Mouse (Mus musculus) intestine, postnatal 0 days (tissue): ENCODE results near the gene Slc52a3. TPM values are rescaled to one million over a fixed set of nuclear protein-coding genes. Genes with fewer than 3 reads are reported as not detected.
A peak's percentile ranks its signal among the peaks of the same experiment; 100 is the strongest.

ENCODE experiments used
- ATAC-seq: fragments of 200-750 bp; cut with Nextera tagmentation; 2 replicates; pipeline ENCODE4 v1.8.0; 2017; ENCODE audit warnings: mild to moderate bottlenecking, moderate TSS enrichment, moderate library complexity
- H3K27ac ChIP-seq: fragments of 300-500 bp; sonication (generic); 2 replicates; pipeline ENCODE4 v1.5.1; 2014; ENCODE audit warnings: mild to moderate bottlenecking, low read depth, low read length, moderate library complexity
- H3K27me3 ChIP-seq: fragments of 300-500 bp; sonication (generic); replicated peaks from 2 replicates; pipeline ENCODE4 v1.6.1; 2014; ENCODE audit warnings: low read length, mixed read lengths; ENCODE audit not compliant: control insufficient read depth, insufficient read depth
- H3K36me3 ChIP-seq: fragments of 300-500 bp; sonication (generic); 2 replicates; pipeline ENCODE4 v1.6.1; 2014; ENCODE audit warnings: mild to moderate bottlenecking, moderate library complexity; ENCODE audit not compliant: control insufficient read depth, insufficient read depth
- H3K4me1 ChIP-seq: fragments of 300-500 bp; sonication (generic); replicated peaks from 2 replicates; pipeline ENCODE4 v1.6.1; 2014; ENCODE audit warnings: antibody characterized with exemption, low read length, mixed read lengths; ENCODE audit not compliant: control insufficient read depth, insufficient read depth
- H3K4me2 ChIP-seq: fragments of 300-500 bp; sonication (generic); replicated peaks from 2 replicates; pipeline ENCODE4 v1.6.1; 2014; ENCODE audit warnings: low read depth, mild to moderate bottlenecking, moderate library complexity
- H3K4me3 ChIP-seq: fragments of 300-500 bp; sonication (generic); 2 replicates; pipeline ENCODE4 v1.5.1; 2014; ENCODE audit warnings: low read depth, low read length
- H3K9ac ChIP-seq: fragments of 300-500 bp; sonication (generic); 2 replicates; pipeline ENCODE4 v1.6.1; 2014; ENCODE audit warnings: mild to moderate bottlenecking, low read depth, low read length
- H3K9me3 ChIP-seq: fragments of 300-500 bp; sonication (generic); 2 replicates; pipeline ENCODE4 v1.6.1; 2016; ENCODE audit warnings: mixed run types; ENCODE audit not compliant: control insufficient read depth
- CTCF ChIP-seq: sonication (generic); IDR thresholded peaks from 2 replicates; pipeline ENCODE4 v1.5.1; 2016; ENCODE audit warnings: low read depth, mild to moderate bottlenecking, control low read depth, antibody characterized with exemption, moderate library complexity
- WGBS: fragments of 180-500 bp; shearing (Covaris S2); extraction: QIAGEN DNeasy Blood & Tissue Kit; methylation state at CpG from one replicate; pipeline ENCODE4 v1.1.7; 2014; 5-methylcytosine and 5-hydroxymethylcytosine counted together
- polyA plus RNA-seq: library from polyadenylated mRNA; unstranded; fragments of >200 nt; fragmentation: Nextera tagmentation; extraction: Ambion mirVana; gene quantifications from 2 replicates; pipeline ENCODE4 v1.2.1, GENCODE M21; 2015

Slc52a3 gene
- polyA plus RNA-seq, 1 experiment from 2014 or later = 15.7 TPM

- Histone ChIP-seq H3K36me3 (peaks cover 30% of the 10 kb centered on the region; the same call in 1 of the 2 replicates), H3K4me1 (peaks cover 3% of the 10 kb centered on the region; the same call in 1 of the 2 replicates), H3K27ac (no peak overlapping the region), H3K27me3 (no peaks in the 10 kb centered on the region), H3K4me3 (no peak overlapping the region), H3K4me2 (no peak overlapping the region), H3K9ac (no peak overlapping the region), H3K9me3 (no peaks in the 10 kb centered on the region)
- no peak for ATAC-seq
- no peak for TF ChIP-seq CTCF
- WGBS = 68% methylated on average over 2 of the region's 2 CpGs
Observed at GRCm38 (mm10) chr2:151967792-151968191, 28.5 kb upstream of the Slc52a3 start.

DNA sequence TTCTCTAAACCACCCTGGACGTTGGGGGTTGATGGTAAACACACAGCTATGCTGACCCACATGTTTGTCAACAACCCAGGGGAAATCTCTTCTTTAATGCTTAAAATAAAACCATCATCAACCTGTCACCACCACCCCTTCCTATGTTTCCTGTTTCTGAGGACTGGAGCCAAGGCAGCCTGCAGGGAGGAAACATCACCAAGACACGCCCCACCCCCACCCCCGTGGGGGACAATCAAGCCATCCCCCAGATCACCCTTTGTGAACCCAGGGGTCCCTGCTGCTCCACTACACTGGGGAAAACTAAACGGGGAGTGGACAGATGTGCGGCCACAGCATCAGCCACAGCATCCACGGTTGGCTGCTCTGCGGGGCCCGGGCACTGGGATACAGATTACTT, 27.9 kb upstream of the Slc52a3 start:
- no peak for ATAC-seq
- Histone ChIP-seq H3K4me3 (no peak overlapping the region), H3K4me2 (no peak overlapping the region), H3K36me3 (peaks cover 30% of the 10 kb centered on the region; the same call in 1 of the 2 replicates), H3K9me3 (no peaks in the 10 kb centered on the region), H3K9ac (no peak overlapping the region), H3K4me1 (peaks cover 4% of the 10 kb centered on the region), H3K27ac (no peak overlapping the region), H3K27me3 (no peaks in the 10 kb centered on the region)
- 85% methylated on average over 8 of the region's 8 CpGs for WGBS
- TF ChIP-seq CTCF = no peak

DNA sequence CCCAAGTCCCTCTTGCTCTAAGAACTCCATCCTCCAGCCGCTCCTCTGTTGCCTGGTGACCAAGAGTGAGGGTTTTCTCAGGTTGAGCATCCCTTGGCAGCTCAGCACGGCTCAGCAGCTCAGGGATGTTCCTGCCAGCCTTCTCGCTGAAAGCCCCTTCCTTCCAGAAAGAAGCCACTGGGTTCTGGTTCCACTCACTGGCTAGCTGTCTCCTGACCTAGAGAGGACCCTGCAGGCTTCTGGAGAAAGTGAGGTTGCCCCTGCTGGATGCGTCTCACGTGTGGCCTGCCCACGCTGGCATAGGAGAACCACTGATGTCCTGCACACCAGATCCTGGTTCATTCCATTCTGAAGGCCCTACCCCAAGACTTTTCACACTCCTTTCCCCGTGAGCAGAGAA, 27.3 kb upstream of the Slc52a3 start:
- Histone ChIP-seq H3K9me3 (no peaks in the 10 kb centered on the region), H3K27ac (no peak overlapping the region), H3K4me1 (peaks cover 8% of the 10 kb centered on the region), H3K36me3 (peaks cover 30% of the 10 kb centered on the region; the same call in 1 of the 2 replicates), H3K9ac (no peak overlapping the region), H3K4me2 (no peak overlapping the region), H3K4me3 (no peak overlapping the region), H3K27me3 (no peaks in the 10 kb centered on the region)
- no peak for ATAC-seq
- WGBS = 92% methylated on average over 7 of the region's 7 CpGs
- no peak for TF ChIP-seq CTCF

DNA sequence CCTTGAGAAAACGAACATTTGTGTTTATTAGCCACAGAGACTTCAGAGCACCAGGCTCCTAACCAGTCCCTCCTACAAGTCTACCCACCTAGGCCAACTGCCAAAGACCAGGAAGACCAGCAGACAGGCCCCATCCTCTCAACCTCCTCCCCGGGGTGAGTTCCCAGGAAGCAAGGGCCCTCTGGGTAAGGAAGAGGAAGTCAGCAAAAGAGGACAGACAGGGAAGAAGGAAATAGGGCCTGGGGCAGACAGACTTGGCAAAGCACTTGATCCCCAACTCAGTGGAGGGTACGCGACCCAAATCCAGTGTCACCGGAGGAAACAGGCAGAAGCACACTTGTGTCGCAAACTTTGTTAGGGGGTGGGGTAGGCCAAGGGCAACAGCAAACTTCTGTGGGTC, 26.9 kb upstream of the Slc52a3 start:
- Histone ChIP-seq H3K9ac (no peak overlapping the region), H3K4me2 (no peak overlapping the region), H3K9me3 (no peaks in the 10 kb centered on the region), H3K27me3 (no peaks in the 10 kb centered on the region), H3K4me1 (peaks cover 8% of the 10 kb centered on the region), H3K4me3 (no peak overlapping the region), H3K27ac (no peak overlapping the region), H3K36me3 (peaks cover 30% of the 10 kb centered on the region; the same call in 1 of the 2 replicates)
- TF ChIP-seq CTCF = no peak
- WGBS = 90% methylated on average over 6 of the region's 6 CpGs
- ATAC-seq = no peak

DNA sequence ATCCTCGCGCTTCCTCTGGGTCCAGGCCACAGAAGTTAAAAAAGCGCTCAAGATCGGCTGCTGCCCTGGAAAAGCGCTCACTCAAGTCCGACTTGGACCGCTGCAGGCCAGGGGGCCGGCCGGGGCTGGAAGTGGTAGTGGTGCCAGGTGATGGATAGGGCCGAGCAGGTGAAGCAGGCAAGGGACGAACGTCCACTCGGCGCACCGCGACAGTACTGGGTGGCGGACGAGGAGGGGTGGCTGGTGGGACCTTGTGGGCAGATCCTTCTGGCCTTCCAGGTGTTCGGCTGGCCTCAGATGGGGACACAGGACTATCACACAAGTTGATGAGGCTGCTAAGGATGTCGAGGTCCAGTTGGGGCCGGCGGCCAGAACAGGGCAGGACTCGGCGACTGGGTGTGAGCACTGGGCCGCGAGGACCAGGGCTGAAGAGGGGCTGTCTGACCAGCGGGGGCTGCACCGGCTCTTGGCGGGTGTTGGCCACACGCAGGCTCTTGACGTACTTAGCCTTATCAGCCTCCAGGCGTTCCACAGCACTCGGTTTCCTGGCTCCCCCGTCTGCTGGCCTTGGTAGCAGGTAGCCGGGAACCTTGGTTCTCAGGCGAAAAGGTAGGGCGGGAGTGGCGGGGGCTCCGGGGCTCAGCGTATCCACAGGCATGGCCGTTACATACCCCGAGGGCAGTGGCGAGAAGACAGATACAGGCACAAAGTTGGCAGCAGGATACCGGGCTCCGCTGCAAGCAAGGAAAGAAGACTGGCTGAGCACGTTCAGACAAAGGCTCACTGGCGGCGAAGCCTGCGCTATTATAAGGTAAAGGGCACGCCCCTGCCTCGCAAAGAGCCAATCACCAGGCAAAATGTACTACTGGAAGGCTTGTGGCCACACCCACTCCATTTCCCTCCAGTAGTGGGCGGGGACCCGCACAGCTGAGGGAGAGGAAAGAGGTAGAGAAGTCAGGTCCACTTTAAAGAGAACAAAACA, 25.8 kb upstream of the Slc52a3 start:
- peak overlapping the region; percentile 23 for H3K4me3 ChIP-seq
- no peaks in the 10 kb centered on the region for H3K27me3 ChIP-seq
- no peak overlapping the region for H3K27ac ChIP-seq
- peaks cover 10% of the 10 kb centered on the region for H3K4me1 ChIP-seq
- H3K9ac ChIP-seq = no peak overlapping the region
- H3K9me3 ChIP-seq = no peaks in the 10 kb centered on the region
- H3K4me2 ChIP-seq = peak overlapping the region; percentile 59
- WGBS = 50% methylated on average over 53 of the region's 53 CpGs
- H3K36me3 ChIP-seq = peaks cover 30% of the 10 kb centered on the region; the same call in 1 of the 2 replicates
- TF ChIP-seq CTCF = no peak
- peak; percentile 74 for ATAC-seq

DNA sequence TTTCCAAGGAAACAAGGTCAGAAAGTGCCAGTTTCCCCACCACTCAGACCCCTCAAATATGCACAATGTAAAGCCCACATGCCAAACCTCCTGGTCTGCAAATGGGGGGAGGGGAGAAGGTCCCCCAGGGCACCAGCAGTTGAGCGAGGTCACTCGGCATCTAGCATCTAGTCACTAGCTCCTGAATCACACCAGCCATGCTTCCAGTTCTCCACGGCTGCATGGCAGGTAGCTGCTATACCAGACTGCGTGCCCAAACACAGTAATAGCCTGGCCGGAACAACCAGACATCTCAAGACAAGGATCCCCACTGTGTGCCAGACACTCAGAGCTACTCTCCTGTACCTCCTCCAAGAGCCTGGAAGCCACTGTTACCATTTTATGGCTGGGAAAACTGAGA, 24.6 kb upstream of the Slc52a3 start:
- Histone ChIP-seq H3K9me3 (no peaks in the 10 kb centered on the region), H3K9ac (no peak overlapping the region), H3K4me2 (no peak overlapping the region), H3K4me1 (peaks cover 12% of the 10 kb centered on the region), H3K27ac (no peak overlapping the region), H3K36me3 (peaks cover 30% of the 10 kb centered on the region; the same call in 1 of the 2 replicates), H3K4me3 (no peak overlapping the region), H3K27me3 (no peaks in the 10 kb centered on the region)
- no peak for ATAC-seq
- no peak for TF ChIP-seq CTCF
- WGBS = 94% methylated on average over 5 of the region's 5 CpGs
